Mouse (Mus musculus) splenic B cell, adult 2 months (primary cell): ENCODE results near the gene Ppfibp1.

Source experiments
- DNase-seq: peaks from one replicate; pipeline ENCODE4 v3.0.0-alpha.2; 2011; ENCODE audit warnings: low read depth, low spot score
- H3K27me3 ChIP-seq: 2 replicates; pipeline ENCODE4 v1.6.1; 2012; ENCODE audit warnings: mild to moderate bottlenecking, low read length, moderate library complexity, mixed read lengths; ENCODE audit not compliant: control insufficient read depth, poor library complexity, insufficient read depth, severe bottlenecking
- H3K36me3 ChIP-seq: 2 replicates; pipeline ENCODE4 v1.6.1; 2012; ENCODE audit warnings: mild to moderate bottlenecking, low read length, moderate library complexity, mixed read lengths; ENCODE audit not compliant: control insufficient read depth, poor library complexity, insufficient read depth, severe bottlenecking

Gene Ppfibp1

DNA sequence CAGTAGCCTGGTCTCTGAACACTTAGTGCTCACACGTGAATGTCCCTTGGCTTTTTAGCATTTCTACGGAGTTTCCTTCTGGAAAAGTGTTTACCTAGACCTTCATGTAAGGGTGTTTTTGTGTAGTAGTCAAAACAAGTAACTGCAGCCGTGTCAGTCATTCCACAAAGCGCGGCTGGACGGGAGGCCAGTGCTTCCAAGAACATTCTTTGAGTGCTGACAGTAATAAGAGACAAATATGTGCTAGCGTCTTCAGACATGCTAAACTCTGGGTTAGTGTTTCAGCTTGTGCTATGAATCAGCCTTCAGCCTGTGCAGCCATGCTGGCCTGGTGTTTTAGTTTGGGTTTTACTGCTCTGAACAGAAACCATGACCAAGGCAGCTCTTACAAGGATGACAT lies 174.4 kb downstream of the Ppfibp1 start:
- Histone ChIP-seq H3K27me3 (no peaks in the 10 kb centered on the region), H3K36me3 (peaks cover 8% of the 10 kb centered on the region)
- DNase-seq, result no peak

DNA sequence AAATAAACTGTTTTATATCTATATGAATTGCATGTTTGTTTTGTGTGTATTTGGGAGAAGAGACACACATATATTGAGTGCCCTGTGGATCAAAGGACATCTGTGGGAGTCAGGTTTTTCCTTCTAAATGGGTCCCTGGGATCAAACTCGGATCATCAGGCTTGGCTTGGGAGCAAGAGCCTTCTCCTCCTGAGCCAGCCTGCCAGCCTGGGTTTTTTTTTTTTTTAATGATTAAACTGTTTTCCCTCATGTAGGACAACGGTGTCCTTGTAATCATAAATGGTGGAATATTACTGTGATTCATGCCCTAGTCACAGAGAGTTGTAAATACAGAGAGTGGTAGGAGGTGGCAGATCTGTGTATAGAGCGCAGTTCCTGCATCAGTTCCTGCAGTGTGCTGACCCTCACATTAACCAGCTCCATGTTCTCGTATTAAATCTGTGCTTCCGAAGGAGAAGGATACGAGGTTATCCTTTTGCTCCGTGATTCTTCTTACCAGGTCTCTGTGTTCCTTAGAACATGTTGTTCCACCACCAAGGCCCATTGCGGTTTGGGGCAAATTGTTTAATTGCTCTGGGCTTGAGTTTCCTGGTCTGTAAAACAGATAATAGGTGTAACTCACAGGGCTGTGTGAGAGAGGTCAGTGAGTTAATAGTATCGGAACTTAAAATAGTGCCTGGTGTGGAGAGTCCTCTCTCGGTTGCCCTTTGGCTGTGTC lies 176.1 kb downstream of the Ppfibp1 start:
- H3K36me3 ChIP-seq, result peaks cover 8% of the 10 kb centered on the region
- H3K27me3 ChIP-seq, result no peaks in the 10 kb centered on the region
- DNase-seq, result no peak

DNA sequence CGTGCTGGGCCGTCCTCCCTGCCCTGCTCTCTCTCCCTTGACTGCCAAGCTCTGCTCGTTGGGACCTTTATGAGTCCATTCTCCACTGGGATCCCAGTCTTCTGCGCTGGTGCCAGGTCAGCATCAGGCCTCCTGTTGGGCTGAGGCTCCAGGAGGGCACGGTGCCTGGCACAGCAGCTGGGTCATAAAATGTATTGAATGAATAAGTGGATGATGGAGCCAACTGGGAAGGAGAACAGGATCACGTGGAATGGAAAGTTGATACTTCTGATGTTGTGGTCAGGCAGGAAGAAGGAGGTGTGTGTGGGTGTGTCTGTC lies 176.6 kb downstream of the Ppfibp1 start:
- Histone ChIP-seq H3K36me3 (peaks cover 8% of the 10 kb centered on the region), H3K27me3 (no peaks in the 10 kb centered on the region)
- no peak for DNase-seq

DNA sequence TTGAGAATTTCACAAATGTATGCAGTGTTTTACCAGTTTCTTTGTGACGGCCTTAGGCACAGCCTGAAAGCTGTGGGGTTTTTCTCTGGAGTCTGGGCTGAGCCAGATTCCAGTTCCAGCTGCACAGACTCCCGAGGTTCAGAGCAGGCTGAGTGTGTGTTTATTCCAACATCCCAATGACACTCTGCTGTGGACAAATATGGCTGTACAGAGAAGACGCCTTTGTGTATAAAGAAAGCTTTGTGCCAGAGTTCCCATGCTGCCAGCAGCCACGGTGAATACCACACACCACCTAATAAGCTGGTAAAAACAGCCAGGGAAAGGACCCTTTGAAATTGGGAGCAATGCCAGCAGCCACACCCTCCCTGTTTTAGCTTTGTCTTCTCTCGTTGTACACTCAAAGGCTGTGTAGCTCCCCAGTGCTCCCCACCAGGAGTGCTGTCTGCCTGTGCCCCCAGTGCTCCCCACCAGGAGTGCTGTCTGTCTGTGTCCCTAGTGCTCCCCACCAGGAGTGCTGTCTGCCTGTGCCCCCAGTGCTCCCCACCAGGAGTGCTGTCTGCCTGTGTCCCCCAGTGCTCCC lies 187.6 kb downstream of the Ppfibp1 start:
- H3K36me3 ChIP-seq, result peaks cover 1% of the 10 kb centered on the region; the same call in 1 of the 2 replicates
- DNase-seq, result no peak
- H3K27me3 ChIP-seq, result no peaks in the 10 kb centered on the region

DNA sequence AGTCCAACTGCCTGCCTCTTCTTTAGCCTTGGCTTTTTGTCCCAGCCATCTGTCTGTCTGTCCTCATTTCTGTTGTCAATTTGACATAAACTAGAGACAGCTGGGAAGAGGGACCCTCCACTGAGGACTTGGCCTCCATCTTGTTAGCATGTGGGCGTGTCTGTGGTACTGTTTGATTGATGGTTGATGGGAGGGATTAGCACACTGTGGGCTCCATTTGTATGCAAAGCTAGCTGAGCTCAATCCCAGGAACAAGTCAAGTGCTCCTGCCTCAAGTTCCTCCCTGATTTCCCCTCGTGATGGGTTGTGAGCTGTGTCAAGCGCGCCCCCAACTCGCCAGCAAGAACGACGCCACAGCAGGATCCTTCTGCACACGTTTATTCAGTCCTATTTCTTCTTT lies 188.6 kb downstream of the Ppfibp1 start:
- H3K36me3 ChIP-seq, result no peaks in the 10 kb centered on the region; the same call in 1 of the 2 replicates
- no peaks in the 10 kb centered on the region for H3K27me3 ChIP-seq
- no peak for DNase-seq

DNA sequence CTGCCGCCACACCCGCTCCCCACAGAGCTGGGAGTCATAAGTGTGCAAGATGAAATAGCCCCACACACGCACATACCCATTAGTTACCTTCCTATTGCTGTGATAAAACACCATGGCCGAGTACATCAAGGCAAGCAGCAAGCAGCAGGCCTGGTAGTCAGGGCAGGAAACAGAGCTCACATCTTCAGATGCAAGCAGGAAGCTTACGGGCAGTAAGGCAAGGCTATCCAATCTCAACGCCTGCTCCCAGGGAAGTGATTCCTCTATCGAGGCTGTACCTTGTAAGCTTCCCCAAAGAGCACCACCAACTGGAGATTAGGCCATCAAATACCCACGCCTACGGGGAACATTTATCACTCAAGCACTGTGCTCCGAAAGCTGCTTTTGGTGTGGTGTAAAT lies 191.6 kb downstream of the Ppfibp1 start:
- no peak for DNase-seq
- no peaks in the 10 kb centered on the region; the same call in 1 of the 2 replicates for H3K36me3 ChIP-seq
- no peaks in the 10 kb centered on the region for H3K27me3 ChIP-seq
